Mouse (Mus musculus) Patski (cell line): ENCODE data around the gene Gatad2b. TPM values are rescaled to one million over a fixed set of nuclear protein-coding genes. Genes with fewer than 3 reads are reported as not detected.
"Not testable (repeated sequence)": the region's sequence is repeated elsewhere in the genome, so short reads cannot be mapped to it uniquely, and the experiment has no call there.

Experiments
- ATAC-seq: fragments of 100-300 bp; one replicate; pipeline ENCODE4 v1.8.0; 2021
- CTCF ChIA-PET: fragments of 350-600 bp; sonication (Branson Sonifier 250); formaldehyde crosslinking; loops from one replicate; lab custom pipeline; 2022; ENCODE audit warnings: inconsistent platforms; lab: Charles Lee
- POLR2A ChIA-PET: fragments of 350-600 bp; sonication (Branson Sonifier 250); formaldehyde crosslinking; loops from one replicate; lab custom pipeline; 2022; ENCODE audit warnings: antibody characterized with exemption, inconsistent platforms; lab: Charles Lee
- DNase-seq: peaks from one replicate; pipeline ENCODE4 v3.0.0-alpha.2; 2011; ENCODE audit warnings: low read depth, low spot score
- H3K27me3 ChIP-seq: fragments of 371-371 bp; one replicate; pipeline ENCODE4 v1.5.1; 2021
- CTCF ChIP-seq: fragments of 100-300 bp; IDR thresholded peaks from one replicate; pipeline ENCODE4 v1.5.1; 2021
- in situ Hi-C: fragments of 300-500 bp; cut with MboI; formaldehyde crosslinking; loops from 3 replicates; pipeline ENCODE4 v1.11.1; 2018; ENCODE audit warnings: low pct_unique_long_range_greater_than_20kb, mixed read lengths
- polyA plus RNA-seq: library from polyadenylated mRNA; unstranded; gene quantifications from one replicate; pipeline ENCODE4 v1.2.3, GENCODE M21; 2021

Gene Gatad2b
- polyA plus RNA-seq, 1 experiment from 2014 or later = 40.8 TPM

- no peak for TF ChIP-seq CTCF
- CTCF ChIA-PET = interaction anchor here (1.5 kb wide), 1 partner anchor 9 kb away, joined by 7 read pairs; no protein-coding TSS in a partner anchor
- POLR2A ChIA-PET = interaction anchor here (0.8 kb wide), 1 partner anchor 18 kb away, joined by 3 read pairs; the partner anchor contains the start of gene Gatad2b
- no peak for ATAC-seq
- DNase-seq = no peak
- no peaks in the 10 kb centered on the region for H3K27me3 ChIP-seq
- in situ Hi-C loops = no loop called here
Measured at GRCm38 (mm10) chr3:90275286-90275685, 17.7 kb upstream of the Gatad2b start.

- CTCF ChIA-PET = interaction anchor here (1.1 kb wide), 1 partner anchor 97 kb away, joined by 3 read pairs; no protein-coding TSS in a partner anchor
- DNase-seq (no peak), ATAC-seq (no peak)
- H3K27me3 ChIP-seq = no peaks in the 10 kb centered on the region
- no peak for TF ChIP-seq CTCF
- in situ Hi-C loops = no loop called here
- POLR2A ChIA-PET = no interaction called here
Measured at GRCm38 (mm10) chr3:90276858-90277257, 16.1 kb upstream of the Gatad2b start.

- no peaks in the 10 kb centered on the region for H3K27me3 ChIP-seq
- TF ChIP-seq CTCF = no peak
- CTCF ChIA-PET = no interaction called here
- DNase-seq = no peak
- POLR2A ChIA-PET = no interaction called here
- in situ Hi-C loops = no loop called here
- ATAC-seq = no peak
Measured at GRCm38 (mm10) chr3:90277793-90278192, 15.2 kb upstream of the Gatad2b start.

- TF ChIP-seq CTCF = no peak
- DNase-seq (no peak), ATAC-seq (no peak)
- in situ Hi-C loops = no loop called here
- ChIA-PET POLR2A (no interaction called here), CTCF (no interaction called here)
- H3K27me3 ChIP-seq = no peaks in the 10 kb centered on the region
Measured at GRCm38 (mm10) chr3:90278211-90278610, 14.8 kb upstream of the Gatad2b start.

GRCm38 (mm10) chr3:90279216-90279615, 13.8 kb upstream of the Gatad2b start:
- DNase-seq (no peak), ATAC-seq (no peak)
- TF ChIP-seq CTCF = no peak
- no peaks in the 10 kb centered on the region for H3K27me3 ChIP-seq
- CTCF ChIA-PET = interaction anchor here (1.3 kb wide), 1 partner anchor 36 kb away, joined by 3 read pairs; the partner anchor contains the start of gene Creb3l4
- POLR2A ChIA-PET = no interaction called here
- in situ Hi-C loops = no loop called here

GRCm38 (mm10) chr3:90279743-90280142, 13.2 kb upstream of the Gatad2b start:
- no peak for TF ChIP-seq CTCF
- H3K27me3 ChIP-seq = no peaks in the 10 kb centered on the region
- in situ Hi-C loops = loop anchor here (5.0 kb wide), 1 partner anchor 73 kb away; no protein-coding TSS in a partner anchor
- CTCF ChIA-PET = interaction anchor here (0.7 to 2.2 kb wide), 4 partner anchors 13 to 86 kb away, joined by 3 to 9 read pairs (median 3); partner anchors contain the start of gene Creb3l4
- ATAC-seq (no peak), DNase-seq (no peak)
- POLR2A ChIA-PET = no interaction called here

GRCm38 (mm10) chr3:90280708-90281107, 12.3 kb upstream of the Gatad2b start:
- ChIA-PET CTCF (interaction anchor here (2.2 kb wide), 1 partner anchor 14 kb away, joined by 9 read pairs; no protein-coding TSS in a partner anchor), POLR2A (no interaction called here)
- no peak for TF ChIP-seq CTCF
- in situ Hi-C loops = loop anchor here (5.0 kb wide), 1 partner anchor 72 kb away; no protein-coding TSS in a partner anchor
- ATAC-seq (no peak), DNase-seq (no peak)
- no peaks in the 10 kb centered on the region for H3K27me3 ChIP-seq

GRCm38 (mm10) chr3:90284150-90284549, 8.8 kb upstream of the Gatad2b start:
- ChIA-PET CTCF (interaction anchor here (0.7 to 2.2 kb wide), 6 partner anchors 9 to 180 kb away, joined by 3 to 10 read pairs (median 4); partner anchors contain the start of gene Gatad2b), POLR2A (interaction anchor here (0.5 to 1.3 kb wide), 4 partner anchors 8 to 89 kb away, joined by 3 to 4 read pairs (median 3); partner anchors contain the start of genes Gatad2b, Rab13 and Rps27)
- no peaks in the 10 kb centered on the region for H3K27me3 ChIP-seq
- TF ChIP-seq CTCF = no peak
- DNase-seq (no peak), ATAC-seq (no peak)
- in situ Hi-C loops = loop anchor here (5.0 kb wide), 1 partner anchor 68 kb away; no protein-coding TSS in a partner anchor

GRCm38 (mm10) chr3:90289403-90289802, 3.6 kb upstream of the Gatad2b start:
- POLR2A ChIA-PET, DNase-seq, in situ Hi-C loops, H3K27me3 ChIP-seq, ATAC-seq: not testable (repeated sequence)
- CTCF ChIA-PET = interaction anchor here (1.6 kb wide), 1 partner anchor 19 kb away, joined by 3 read pairs; no protein-coding TSS in a partner anchor

- CTCF ChIA-PET = interaction anchor here (0.8 to 1.0 kb wide), 3 partner anchors 9 to 83 kb away, joined by 3 read pairs; no protein-coding TSS in a partner anchor
- POLR2A ChIA-PET = interaction anchor here (0.5 kb wide), 1 partner anchor 71 kb away, joined by 7 read pairs; no protein-coding TSS in a partner anchor
- ATAC-seq = no peak
- TF ChIP-seq CTCF = peak; percentile 49
- no peak for DNase-seq
- no peaks in the 10 kb centered on the region for H3K27me3 ChIP-seq
- in situ Hi-C loops = no loop called here
Measured at GRCm38 (mm10) chr3:90290602-90291001, 2.4 kb upstream of the Gatad2b start.

- in situ Hi-C loops = no loop called here
- ChIA-PET CTCF (interaction anchor here (0.9 to 1.9 kb wide), 3 partner anchors 9 to 54 kb away, joined by 3 to 10 read pairs (median 4); no protein-coding TSS in a partner anchor), POLR2A (interaction anchor here (0.6 to 1.2 kb wide), 6 partner anchors 8 to 143 kb away, joined by 3 to 5 read pairs (median 4); partner anchors contain the start of gene Dennd4b)
- no peaks in the 10 kb centered on the region for H3K27me3 ChIP-seq
- no peak for TF ChIP-seq CTCF
- ATAC-seq (no peak), DNase-seq (no peak)
Measured at GRCm38 (mm10) chr3:90291982-90292344, 1.0 kb upstream of the Gatad2b start.
